Comparison of ENCODE assay signal across 9 mouse cellular contexts in the genomic region with DNA sequence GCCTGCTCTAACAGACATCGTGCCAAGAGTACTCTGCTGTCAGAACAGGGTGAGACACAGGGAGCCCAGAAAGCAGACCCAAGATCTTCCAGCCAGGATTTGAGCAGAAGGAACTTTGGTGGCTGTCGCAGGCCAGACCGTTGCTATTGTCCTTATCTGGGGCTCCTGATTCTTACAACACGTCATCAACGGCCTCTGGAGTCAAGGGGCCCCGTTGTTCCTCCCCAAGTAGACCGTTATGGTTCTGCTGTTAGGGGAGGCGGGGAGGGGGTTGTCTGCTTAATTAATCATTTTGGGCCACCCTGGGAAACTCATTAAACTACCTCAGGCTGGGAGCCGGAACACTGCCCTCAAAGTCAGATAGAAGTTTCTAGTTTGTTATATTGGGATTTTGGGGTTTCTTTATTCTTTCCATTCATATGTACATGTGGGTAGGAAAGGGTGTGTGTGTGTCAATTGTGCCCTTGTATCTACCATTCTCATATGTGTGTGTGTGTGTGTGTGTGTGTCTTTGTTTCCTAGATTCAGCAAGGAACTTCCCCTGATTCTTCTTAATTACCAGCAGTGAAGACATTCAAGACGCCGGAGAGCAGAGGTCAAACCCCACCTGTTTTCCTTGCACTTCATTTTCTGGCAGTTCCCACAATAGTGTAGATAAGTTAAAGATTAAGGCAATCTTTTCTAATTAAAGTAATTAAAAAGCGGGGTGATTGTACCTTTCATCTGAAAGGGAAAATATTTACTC.
DNase-seq lines count a peak whose midpoint lies in the region; ATAC-seq and TF ChIP-seq lines count a peak whose summit lies in the region.
"Had no signal": no experiment of that assay in that cellular context is flagged by ENCODE, and none has a peak within 500 bp of the region (broad histone marks: within the 10 kb centered on the region; RNA-seq: fewer than 3 reads in every experiment).

No protein-coding gene starts in this region.

- no peak overlapping the region for H3K4me2 ChIP-seq in lung, postnatal 0 days (replicated peaks; ENCODE audit: low read depth, low read length)
- peak overlapping the region; percentile 8; the same call in 1 of the 2 replicates for H3K4me2 ChIP-seq in heart, embryonic 11.5 days
- no peak overlapping the region for H3K4me2 ChIP-seq in stomach, embryonic 14.5 days (replicated peaks; ENCODE audit: low read depth, low read length)

- H3K9me3 ChIP-seq in lung, postnatal 0 days (ENCODE audit: low read length), result no peaks in the 10 kb centered on the region
- H3K9me3 ChIP-seq in heart, embryonic 11.5 days (replicated peaks; ENCODE audit: control insufficient read depth, low read length), result no peaks in the 10 kb centered on the region
- no peaks in the 10 kb centered on the region for H3K9me3 ChIP-seq in stomach, embryonic 14.5 days (ENCODE audit: control insufficient read depth, low read depth, low read length)

- no peak for TF ChIP-seq CTCF in lung, postnatal 0 days (IDR thresholded peaks at IDR 0.05)

- no peak for DNase-seq in lung, postnatal 0 days (ENCODE audit: low spot score)
- no peak for DNase-seq in lung, postnatal 36 days
- DNase-seq in kidney, postnatal 36 days, result peak; percentile 53 to 56
- no peak for DNase-seq in left cerebral cortex, adult 18-20 months (ENCODE audit: low spot score in 2 of 2)
- DNase-seq in adrenal gland, adult (ENCODE audit: inconsistent age in 2 of 2, low spot score in 1 of 2), result no peak
- no peak for DNase-seq in lung, postnatal 4 days

- H3K27ac ChIP-seq in lung, postnatal 0 days (ENCODE audit: low read length), result peak overlapping the region; percentile 38; the same call in 1 of the 2 replicates
- peak overlapping the region; percentile 59; the same call in 1 of the 2 replicates for H3K27ac ChIP-seq in heart, embryonic 11.5 days (ENCODE audit: low read depth, low read length)
- H3K27ac ChIP-seq in stomach, embryonic 14.5 days (ENCODE audit: low read length), result peak overlapping the region; percentile 88; the same call in 1 of the 2 replicates

- no peak for TF ChIP-seq EP300 in lung, postnatal 0 days (IDR thresholded peaks at IDR 0.05)

- H3K4me3 ChIP-seq in lung, postnatal 0 days (ENCODE audit: low read depth, low read length), result no peak overlapping the region
- no peak overlapping the region for H3K4me3 ChIP-seq in heart, embryonic 11.5 days (ENCODE audit: low read depth, low read length)
- no peak overlapping the region for H3K4me3 ChIP-seq in stomach, embryonic 14.5 days (ENCODE audit: low read depth, low read length)
- H3K4me3 ChIP-seq: myocyte had no signal

- H3K36me3 ChIP-seq in lung, postnatal 0 days (ENCODE audit: insufficient read depth, low read length), result no peaks in the 10 kb centered on the region
- no peaks in the 10 kb centered on the region for H3K36me3 ChIP-seq in heart, embryonic 11.5 days (ENCODE audit: control insufficient read depth, insufficient read depth, low read length)
- H3K36me3 ChIP-seq in stomach, embryonic 14.5 days (ENCODE audit: control insufficient read depth, insufficient read depth, low read length), result no peaks in the 10 kb centered on the region

- H3K27me3 ChIP-seq in lung, postnatal 0 days (replicated peaks; ENCODE audit: insufficient read depth, low read length), result no peaks in the 10 kb centered on the region
- no peaks in the 10 kb centered on the region for H3K27me3 ChIP-seq in heart, embryonic 11.5 days (ENCODE audit: control insufficient read depth, insufficient read depth, low read length)
- H3K27me3 ChIP-seq in stomach, embryonic 14.5 days (ENCODE audit: control insufficient read depth, insufficient read depth, low read length), result no peaks in the 10 kb centered on the region

- peaks cover 16% of the 10 kb centered on the region; the same call in 1 of the 2 replicates for H3K4me1 ChIP-seq in lung, postnatal 0 days (ENCODE audit: insufficient read depth, low read depth, low read length)
- H3K4me1 ChIP-seq in heart, embryonic 11.5 days (ENCODE audit: control insufficient read depth, insufficient read depth, low read length), result peaks cover 56% of the 10 kb centered on the region
- H3K4me1 ChIP-seq in stomach, embryonic 14.5 days (ENCODE audit: control insufficient read depth, insufficient read depth, low read length), result peaks cover 71% of the 10 kb centered on the region

- ATAC-seq in lung, postnatal 0 days, result no peak
- no peak for ATAC-seq in heart, embryonic 11.5 days (replicated peaks; ENCODE audit: insufficient number of reproducible peaks, low FRiP score, low TSS enrichment)
- ATAC-seq in stomach, embryonic 14.5 days (ENCODE audit: insufficient number of reproducible peaks, insufficient read depth, low FRiP score, low read depth), result no peak

- 47% methylated on average over 12 of the region's 12 CpGs for WGBS in lung, postnatal 0 days
- WGBS in heart, embryonic 11.5 days (ENCODE audit: insufficient replicate concordance), result 21% methylated on average over 12 of the region's 12 CpGs
- 51% methylated on average over 12 of the region's 12 CpGs for WGBS in stomach, embryonic 14.5 days

- no peak overlapping the region for H3K9ac ChIP-seq in lung, postnatal 0 days (replicated peaks; ENCODE audit: low read depth)
- peak overlapping the region; percentile 54; the same call in 1 of the 2 replicates for H3K9ac ChIP-seq in heart, embryonic 11.5 days (ENCODE audit: low read depth, low read length)
- H3K9ac ChIP-seq in stomach, embryonic 14.5 days (replicated peaks; ENCODE audit: low read depth, low read length), result no peak overlapping the region

Comparison
In these comparisons a context has a peak if more than half of its experiments do, and no peak if none do; other contexts are left out.
1. DNase-seq: peak in kidney, postnatal 36 days (2 of 2); none in lung, postnatal 0 days (single experiment), lung, postnatal 36 days (single experiment), left cerebral cortex, adult 18-20 months (0 of 2), adrenal gland, adult (0 of 2) and lung, postnatal 4 days (0 of 2).
2. H3K27ac ChIP-seq: peak in every context shown above with its lines; median percentile 88 in stomach, embryonic 14.5 days; 59 in heart, embryonic 11.5 days; 38 in lung, postnatal 0 days.